Mouse (Mus musculus) NIH3T3 (cell line): ENCODE measurements around the gene Zbtb49.

Source experiments
- DNase-seq: peaks from one replicate; pipeline ENCODE4 v3.0.0-alpha.2; 2012; ENCODE audit warnings: low read depth

Zbtb49 gene

DNA sequence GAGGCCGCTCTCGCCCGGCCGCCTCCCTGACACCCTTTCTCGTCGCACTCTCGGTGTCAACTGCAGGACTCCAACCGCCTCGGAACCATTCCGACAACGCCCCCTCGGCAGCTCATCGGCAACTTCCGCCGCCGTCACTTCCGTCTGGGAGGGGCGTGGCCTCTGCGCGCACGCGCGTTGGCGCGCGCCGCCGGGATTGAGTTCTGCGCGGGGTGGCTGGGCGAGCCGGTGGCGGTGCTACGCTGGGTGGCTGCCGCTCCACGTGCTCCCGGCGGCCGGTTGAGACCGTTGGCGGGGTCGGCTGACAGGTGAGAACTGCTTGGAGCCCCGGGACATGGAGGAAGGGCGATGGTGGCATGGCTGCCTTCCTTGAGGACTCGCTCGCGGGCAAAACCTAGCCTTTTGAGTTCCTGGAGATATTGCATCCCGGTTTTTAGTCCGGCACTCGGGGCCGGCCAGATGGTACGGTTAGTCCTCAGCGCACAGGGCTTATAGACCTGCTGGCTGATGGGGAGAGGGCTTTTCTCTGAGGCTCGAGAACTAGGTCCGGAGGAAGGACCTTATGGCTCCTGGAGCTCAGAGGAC lies at the start of gene Zbtb49, which contains the start of gene Lyar:
Gene Zbtb49 (minus strand): TSS at position 130 of the 585 bp plus-strand sequence.
Gene Lyar (plus strand): TSS at position 143 of the 585 bp plus-strand sequence.
- peak; percentile 94 for DNase-seq

DNA sequence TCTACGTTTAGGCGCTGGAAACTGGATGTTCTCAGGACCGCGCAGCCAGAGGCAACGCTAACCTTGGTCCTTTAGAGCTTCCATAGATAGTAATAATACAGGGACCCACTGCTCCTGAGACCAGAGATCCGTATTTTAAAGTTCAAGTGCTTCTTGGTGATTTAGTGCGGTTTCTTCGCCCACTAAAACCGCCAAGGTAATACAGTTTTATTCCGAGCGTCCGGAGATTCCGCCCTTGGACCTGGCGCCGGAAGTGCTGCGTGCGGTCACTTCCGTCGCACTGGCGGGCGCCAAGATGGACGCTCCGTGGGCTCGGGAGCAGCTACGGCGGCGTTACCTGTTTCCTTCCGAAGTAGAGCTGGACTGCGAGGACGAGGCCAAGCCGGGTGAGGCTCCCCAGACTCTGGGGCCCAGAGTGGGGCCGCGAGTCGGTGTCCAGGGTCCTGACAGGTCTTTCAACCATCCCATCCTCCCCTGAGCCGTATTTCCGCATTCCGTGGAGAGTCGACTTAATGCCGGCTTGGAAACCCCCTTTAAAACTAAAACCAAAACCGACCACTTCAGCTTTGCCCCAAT lies 39.9 kb upstream of the Zbtb49 start, which contains the start of gene Tmem128:
Gene Tmem128 (plus strand): TSS at position 79 of the 576 bp plus-strand sequence.
- DNase-seq: peak; percentile 79

DNA sequence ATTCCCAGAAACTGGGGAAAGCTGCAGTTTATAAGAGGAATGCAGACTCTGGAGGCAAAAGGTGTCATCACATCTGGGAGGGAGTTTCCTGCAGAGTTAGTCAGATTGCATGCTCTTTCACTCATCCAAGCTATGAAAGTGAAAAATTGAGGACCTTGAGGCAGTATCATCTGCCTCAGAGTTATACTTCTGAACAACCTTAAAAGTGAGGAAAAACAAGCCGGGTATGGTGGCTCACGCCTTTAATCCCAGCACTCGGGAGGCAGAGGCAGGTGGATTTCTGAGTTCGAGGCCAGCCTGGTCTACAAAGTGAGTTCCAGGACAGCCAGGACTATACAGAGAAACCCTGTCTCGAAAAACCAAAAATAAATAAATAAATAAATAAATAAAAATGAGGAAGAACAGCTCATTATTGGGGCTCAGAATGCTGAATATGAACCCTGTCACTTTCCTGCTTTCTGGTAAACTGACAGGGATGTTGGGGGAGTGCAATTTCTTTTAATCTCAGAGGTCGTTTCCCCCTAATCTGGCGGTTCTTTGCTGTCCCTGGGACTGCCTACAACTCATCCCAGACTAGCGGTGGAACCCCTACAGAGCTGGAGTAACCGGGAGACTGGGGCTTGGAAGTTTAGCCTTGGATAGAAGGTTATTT lies 39.3 kb upstream of the Zbtb49 start:
- DNase-seq: peak; percentile 21

DNA sequence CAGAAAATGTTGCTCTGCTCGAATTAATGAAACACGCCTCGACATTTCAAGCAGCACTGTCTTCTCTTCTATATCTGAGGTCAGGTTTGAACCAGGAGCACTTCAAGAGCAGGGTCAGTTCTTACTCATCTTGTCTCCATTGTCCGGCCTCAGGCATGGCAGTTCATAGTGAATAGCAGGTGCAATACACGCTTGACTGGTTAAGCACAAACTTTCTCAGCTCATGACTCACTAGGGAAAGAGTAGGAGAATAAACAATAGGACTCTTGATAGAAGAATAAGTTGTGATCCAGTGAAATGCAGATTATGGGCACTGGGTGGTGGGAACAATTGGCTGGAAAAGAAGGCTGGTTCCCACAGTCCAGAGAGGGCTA lies 38.5 kb upstream of the Zbtb49 start:
- DNase-seq: no peak

DNA sequence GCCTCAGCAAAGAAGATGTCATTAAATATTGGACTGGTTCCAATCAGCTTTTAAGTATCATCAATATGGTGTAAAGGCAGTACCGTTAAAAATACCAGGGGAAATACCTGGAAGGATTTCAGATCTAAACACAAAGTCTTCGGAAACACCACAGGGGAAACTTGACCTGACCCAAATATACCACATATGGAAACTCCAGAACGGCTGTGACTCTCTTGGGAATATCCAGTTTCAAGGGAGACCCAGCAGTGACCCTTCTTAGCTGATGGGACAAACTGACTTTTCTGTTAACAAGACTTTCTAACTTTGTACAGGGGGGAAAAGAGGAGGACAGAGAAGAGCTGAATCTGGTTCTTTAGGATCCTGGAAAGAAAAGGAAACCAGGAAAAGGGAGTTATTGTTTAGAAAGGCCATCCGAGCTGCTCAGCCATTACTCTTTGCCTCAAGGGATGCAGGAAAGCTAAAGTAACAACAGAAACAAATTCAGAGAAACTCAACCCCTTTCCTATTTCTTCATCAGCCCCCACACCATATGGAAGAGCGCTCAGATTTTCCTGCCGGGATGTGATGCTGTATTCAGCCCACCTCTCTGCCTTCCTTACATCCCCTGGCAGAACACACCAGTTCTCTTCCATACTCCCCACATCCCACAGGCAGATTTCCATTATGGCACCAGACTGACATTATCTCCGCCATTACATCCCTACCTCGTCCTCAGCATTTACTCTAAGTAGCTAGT lies 37.9 kb upstream of the Zbtb49 start:
- no peak for DNase-seq

DNA sequence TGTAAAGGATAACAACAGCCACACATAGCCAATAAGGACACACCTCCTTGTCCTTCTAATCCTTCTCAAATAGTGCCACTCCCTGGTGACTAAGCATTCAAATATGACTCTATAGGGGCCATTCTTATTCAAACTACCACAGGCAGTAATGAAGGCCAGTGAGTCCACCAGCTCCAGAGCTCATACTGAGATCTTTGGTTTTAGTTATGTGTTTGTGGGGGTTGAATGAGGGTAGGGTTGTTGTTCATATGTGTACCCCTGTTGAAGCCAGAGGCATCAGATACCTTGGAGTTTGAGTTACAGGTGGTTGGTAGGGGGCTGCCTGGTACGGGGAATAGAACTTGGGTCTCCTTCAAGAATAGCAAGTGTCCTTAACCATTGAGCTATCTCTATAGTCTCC lies 36.3 kb upstream of the Zbtb49 start:
- DNase-seq: no peak

DNA sequence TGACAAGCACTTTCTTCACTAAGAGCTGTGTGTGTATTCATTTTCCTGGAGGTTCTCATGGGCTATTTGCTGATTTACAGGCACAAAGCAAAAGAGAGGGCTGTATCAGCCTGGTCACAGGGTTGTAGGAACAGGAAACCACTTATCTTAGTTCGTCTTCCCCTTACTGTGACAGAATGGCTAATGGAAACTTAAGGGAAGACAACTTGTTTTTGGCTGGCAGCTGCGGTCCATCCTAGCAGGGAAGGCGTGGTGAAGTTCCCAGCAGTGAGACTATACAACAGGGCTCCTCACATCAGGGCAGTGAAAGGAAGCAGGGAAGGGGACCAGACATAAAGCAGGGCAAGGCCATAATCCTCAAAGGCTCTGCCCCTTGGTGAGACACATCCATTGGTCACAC lies 35.4 kb upstream of the Zbtb49 start:
- no peak for DNase-seq

DNA sequence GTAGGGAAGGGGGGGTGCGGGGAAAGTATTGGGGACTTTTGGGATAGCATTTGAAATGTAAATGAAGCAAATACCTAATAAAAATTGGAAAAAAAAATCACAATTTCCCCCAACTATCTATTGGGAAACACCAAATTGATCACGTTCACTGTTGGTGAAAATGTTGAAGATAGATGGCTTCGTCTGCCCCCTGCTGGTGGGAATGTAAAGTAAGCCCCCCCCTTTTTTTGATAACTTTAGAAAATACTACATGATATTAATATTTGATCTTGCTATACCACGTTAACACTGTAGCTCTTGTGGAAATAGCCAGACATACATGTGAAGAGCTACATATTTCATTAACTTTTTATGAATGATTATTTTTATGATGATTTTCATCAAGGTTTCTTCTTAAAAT lies 34.9 kb upstream of the Zbtb49 start:
- DNase-seq: peak; percentile 45

DNA sequence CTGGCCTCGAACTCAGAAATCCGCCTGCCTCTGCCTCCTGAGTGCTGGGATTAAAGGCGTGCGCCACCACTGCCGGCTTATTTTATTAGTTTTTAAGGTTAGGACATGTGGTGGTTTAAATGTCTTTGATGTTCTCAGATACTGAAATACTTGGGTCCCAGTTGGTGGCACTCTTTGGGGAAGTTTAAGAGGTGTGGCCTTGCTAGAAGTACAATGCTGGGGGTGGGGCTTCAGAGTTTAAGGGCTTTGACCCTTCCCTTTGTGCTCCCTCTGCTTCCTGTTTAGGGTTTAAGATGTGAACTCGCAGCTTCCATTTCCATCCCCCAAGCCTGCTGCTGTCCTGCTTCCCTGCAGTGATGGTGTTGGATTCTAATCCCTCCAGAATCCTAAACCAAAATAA lies 21.7 kb upstream of the Zbtb49 start:
- no peak for DNase-seq

DNA sequence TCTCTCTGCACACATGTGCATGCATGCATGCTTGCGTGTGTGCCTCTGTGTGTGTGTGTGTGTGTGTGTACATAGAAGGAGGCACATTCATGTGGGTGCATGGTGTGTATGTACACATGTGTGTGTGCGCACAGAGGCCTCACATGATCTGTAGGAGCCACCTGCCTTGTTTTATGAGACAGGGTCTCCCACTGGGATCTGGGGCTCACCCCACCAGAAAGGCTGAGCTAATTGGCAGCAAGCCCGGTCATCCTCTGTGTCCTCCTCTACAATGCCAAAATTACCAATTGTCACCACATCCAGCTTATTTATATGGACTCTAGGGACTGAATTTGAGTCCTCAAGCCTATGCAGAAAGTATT lies 21.2 kb upstream of the Zbtb49 start:
- DNase-seq: no peak

DNA sequence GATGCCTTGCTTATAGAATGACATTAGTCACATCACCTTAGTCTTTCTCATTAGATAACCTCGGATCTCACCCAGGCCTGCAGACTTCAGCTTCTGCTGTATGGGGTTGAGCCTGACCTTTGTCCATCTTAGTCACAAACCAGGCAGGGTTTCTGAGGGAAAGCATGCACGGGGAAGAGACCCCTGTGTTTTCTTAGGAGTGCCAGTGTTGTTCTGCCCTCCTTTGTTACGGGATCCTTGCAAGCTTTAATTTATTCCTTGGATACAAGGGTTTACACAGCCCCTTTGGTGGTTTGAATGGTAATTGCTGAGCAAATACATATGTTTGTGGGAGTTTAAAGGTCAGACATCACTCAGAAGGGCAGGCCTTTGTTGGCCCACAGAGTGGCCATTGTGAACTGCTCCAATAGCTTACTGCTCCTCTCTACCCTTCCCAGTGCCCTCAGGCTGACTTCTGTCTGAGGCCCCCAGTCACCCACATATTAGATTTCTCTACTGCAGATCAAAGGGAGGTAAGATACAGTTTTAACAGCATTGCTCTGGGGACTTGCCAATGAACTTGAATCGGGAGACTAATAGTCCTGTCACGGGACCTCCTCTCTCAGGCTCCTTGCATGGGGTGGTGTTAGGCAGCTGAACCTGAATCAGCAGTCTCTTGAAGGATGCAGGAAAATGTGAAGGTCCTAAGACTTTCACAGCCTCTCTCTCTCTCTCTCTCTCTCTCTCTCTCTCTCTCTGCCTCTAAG lies 20.6 kb upstream of the Zbtb49 start:
- DNase-seq: peak; percentile 17

DNA sequence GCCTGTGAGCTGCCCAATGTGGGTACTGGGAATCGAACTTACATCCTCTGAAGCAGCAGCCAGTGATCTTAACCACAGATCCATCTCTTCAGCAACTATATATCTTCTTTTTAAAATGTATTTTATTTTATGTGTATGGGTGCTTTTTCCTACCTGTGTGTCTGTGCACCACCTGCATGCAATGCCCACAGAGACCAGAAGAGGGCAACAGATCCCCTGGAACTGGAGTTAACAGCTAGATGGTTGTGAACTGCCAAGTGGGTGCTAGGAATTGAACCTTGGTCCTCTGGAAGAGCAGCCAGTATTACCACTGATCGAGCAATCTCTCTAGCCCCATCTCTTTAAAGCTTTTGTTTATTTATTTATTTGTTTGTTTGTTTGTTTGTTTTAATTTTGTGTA lies 16.4 kb upstream of the Zbtb49 start:
- DNase-seq: no peak

DNA sequence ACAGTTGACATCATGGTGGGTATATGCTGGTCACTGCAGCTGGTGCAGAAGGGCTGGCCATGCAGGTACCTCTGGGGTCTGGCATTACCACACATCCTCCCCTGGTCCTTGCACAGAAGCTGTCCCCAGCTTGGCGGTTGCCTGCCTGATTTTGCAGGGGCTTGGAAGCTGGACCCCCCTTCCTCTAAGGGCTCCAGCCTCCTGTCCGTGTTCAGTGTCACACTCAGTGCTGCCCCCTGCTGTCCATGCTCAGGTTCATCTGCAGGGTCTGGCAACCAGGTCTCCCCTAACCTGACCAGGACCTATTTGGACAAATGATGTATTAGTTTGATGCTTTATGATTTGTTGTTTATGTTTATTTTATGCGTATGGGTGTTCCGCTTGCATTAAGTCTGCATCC lies 15.2 kb upstream of the Zbtb49 start:
- DNase-seq: peak; percentile 62

DNA sequence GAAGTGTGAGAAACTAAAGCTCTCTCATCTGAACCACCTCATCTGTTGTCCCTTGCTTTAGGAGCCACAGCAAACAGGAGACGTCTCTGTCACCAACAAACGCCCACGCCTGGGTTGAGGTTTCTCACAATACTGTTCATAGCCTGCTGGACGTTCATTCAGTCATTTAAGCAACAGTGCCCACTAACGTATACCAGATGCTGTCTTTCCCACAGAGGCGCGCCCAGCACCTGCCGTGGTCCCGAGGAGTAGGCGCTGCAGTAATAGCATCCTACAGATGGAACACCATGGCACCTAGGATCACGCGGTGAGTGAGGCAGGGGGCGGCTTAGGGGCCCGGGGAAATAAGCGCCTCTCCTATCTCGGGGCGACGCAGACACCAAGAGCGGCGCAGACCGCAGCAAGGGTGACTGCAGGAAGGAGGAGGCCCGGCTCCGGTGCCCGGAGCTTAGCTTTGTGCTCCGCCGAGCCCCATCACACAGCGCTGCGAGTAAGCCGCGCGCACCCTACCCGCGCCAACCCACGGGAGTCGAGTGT lies 418 bp downstream of the Zbtb49 start:
- DNase-seq: peak; percentile 58

DNA sequence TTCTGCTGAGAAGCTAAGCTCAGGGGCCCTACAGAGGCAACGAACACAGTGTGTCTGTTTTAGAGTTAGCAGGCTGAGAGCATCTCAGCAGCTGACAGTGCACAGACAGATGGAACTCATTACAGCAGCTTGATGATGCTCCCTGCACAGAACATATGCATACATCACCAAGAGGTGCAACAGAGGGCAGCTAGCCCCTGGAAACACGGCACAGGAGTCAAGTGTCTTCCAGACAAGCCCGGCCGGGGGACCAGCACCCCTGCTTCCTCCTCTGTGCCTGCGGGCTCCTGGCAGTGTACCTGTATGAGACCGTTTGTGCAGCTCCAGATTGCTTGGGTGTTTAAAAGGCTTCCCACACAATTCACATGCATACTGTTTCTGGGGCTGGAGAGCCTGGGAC lies 7.2 kb downstream of the Zbtb49 start:
- no peak for DNase-seq

DNA sequence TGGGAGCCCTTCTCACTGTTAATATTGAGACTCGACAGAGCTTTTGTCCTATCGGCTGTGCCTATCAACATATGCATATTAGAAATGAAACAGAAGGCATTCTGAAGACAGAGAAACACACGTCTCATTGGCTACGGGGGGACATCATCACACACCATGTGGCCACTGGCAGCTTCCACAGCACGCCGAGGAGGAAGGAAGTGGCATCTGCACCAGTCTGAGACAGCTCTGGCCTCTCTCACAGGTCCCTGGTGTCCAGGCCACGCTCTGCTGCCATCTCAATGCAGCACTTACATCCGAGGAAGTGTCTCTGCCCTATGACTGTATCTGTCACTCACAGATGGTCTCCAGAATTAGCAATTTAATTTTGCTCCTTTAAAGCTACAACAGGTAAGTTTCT lies 8.6 kb downstream of the Zbtb49 start:
- DNase-seq: no peak

DNA sequence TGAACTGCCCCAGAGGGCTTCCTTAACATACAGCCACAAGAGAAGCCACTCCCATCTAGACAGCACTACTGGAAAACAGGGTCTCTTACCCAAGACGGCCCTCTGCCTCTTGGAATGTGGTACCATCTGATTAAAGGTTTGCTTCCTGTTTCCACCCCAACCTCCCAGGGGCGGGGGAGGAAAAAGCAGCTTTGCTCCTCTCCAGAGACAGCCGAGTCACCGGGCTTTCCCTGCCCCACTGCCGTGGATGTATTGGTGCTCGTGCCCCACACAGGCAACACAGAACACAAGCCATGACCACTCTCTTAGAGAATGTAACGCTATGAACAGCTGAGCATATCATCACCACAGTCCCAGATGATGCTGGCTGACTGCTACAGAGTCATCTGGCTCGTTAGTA lies 11.3 kb downstream of the Zbtb49 start:
- peak; percentile 68 for DNase-seq

DNA sequence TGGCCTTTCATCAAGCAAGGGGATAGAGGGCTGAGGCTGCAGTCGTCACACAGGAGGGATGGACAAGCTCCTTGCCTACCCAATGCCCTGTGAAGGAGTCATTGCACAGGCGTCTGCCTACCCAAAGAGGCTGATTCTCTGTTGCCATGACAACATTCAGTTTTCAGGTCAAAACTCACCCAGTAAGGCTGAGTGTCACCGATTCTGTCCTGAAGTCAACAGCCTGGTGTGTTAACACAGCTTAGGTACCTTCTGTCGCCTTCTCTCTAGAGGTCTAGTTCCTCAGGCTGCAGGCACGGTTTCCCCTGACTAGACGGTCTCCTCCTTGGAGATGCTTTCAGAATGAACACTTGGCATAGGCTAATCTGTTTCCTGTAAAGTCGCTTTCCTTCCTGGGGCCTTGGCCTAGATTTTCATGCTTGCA lies 14.9 kb downstream of the Zbtb49 start:
- no peak for DNase-seq

DNA sequence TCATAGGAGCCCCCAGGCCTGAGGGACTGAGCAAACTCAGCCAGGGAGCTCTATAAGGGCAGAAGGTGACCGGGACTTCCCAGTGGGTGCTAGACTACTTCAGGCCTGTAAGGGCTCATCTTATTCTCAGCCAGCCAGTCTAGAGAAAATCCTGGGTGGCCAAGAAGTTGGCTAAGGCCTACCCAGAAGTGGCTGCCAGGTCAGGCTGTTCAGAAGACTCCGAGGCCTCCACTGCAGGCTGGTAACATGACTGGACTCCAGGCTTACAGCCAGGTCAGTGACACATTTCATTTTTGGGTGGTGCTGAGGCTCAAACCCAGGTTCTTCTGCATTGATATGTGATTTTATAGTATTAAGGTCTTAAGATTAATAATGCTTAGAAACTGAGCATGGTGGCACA lies 20.6 kb downstream of the Zbtb49 start:
- DNase-seq: peak; percentile 48

DNA sequence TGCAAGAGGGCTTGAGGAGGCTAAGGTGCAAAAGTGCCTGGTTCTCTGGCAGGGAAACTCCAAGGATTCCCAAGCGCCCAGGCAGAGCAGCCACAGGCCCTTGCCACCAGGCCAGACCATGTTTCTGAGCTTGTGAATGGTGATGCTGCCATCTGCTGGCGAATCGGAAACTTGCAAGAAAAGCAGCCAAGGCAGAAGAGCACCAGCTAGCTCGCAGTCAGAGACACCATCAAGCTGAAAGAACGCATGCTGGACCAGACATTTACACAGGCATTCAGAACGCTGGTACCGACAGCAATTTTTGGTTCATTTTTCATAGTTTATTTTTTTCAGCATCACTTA lies 22.8 kb downstream of the Zbtb49 start:
- peak; percentile 96 for DNase-seq

DNA sequence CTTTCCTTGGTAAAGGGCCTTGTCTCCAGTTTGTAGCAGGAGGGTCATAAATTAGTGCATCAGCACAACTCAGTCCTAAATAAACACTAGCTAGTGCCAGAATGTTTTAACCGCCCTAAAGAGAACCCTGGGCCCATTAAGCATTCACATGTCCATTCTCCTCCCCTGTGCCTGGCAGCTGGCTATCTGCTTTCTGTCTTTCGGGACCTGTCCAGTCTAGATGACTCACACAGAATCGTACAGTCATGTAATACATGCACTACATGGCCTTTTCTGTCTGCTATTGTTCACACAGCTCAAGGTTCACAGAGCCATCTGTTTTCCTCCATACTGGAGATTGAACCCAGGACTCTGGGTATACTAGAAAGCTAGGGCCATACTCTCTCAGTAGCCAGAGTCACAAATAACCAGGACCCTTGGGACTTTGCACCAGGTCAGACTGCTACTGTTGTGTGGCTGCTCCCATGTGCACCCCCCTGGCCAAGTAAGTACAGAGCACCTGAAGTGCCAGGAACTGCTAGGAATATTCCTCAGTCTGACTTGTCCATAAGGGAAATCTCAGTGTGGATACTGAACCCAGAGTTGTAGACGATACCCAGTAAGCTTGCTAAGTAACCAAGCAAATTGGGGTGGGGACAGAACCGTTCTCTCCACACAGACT lies 23.3 kb downstream of the Zbtb49 start:
- DNase-seq: peak; percentile 79

DNA sequence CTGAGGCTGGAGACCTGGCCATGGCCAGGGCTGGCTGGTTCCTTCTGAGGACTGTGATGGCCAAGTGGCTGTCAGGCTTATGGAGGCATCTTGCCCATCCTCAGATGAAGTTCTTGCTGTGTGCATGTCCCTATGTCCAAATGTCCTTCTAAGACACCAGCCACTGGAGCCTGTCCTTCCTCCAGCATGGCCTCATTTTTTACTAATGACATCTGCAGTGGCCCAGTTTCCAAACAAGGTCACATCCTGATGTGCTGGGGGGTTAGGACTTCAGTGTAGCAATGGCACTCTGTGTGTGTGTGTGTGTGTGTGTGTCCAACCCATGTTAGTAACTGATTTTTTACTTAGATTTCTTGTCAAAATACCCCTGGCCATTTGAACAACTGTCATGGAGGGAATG lies 24.3 kb downstream of the Zbtb49 start:
- DNase-seq: no peak
